Mouse (Mus musculus): ENCODE results near the gene Emp1.
A peak's percentile ranks its signal among the peaks of the same experiment; 100 is the strongest.

The Emp1 gene

DNA sequence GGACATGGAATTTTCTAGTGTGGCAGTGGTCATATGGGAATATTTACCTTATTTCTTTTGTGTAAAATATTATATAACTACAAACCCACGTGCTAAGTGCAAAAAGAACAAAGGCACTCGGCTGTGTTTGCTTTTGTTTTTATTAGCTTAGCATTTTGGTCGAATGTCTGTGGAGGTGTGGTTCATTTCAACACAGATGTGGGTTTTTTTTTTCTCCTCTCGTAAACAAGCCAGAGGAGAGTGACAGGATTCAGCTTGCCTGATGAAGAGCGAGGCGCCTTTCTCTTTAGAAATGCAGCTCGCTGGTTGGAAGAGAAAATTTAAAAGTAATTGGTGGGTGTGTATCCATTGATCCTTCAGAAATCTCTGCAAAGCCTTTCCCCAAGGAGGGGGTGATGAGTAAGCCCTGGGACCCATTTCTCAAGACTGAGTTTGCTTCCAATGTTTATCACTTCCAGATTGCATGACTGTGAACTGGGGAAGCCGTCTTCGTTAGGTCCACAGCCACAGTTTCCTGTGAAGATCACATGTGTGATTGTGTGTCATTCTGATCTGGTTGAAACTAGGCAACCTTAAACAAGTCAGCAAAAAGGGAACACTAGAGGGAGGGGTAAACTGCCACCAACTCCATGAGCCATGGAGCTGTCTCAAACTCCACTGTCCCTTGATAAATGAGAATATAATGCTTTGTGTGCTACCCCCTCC is 1.8 kb downstream of the Emp1 start:
- DNase-seq (ENCODE audit: inconsistent ontology term), result peak; percentile 25

DNA sequence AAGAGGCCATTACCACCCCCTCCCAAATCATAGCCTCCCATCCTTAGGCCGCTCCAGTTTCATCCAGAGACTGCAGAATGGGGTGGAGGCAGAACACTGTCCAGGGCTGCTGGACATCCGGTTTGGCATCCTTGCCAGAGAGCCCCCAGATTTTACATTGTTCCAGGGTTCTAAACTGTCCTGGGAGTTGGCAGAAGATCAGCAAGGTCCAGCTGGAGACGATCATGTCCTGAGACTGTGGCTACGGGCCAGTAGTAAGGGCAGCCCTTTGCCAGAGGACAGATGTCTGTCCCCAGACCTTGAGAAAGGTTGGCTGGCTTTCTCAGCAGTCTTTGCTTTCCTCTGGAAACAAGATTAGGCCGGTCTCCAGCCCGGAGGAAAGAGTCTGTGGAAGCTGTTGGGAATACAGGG is 2.6 kb downstream of the Emp1 start:
- DNase-seq (ENCODE audit: inconsistent ontology term), result peak; percentile 46

DNA sequence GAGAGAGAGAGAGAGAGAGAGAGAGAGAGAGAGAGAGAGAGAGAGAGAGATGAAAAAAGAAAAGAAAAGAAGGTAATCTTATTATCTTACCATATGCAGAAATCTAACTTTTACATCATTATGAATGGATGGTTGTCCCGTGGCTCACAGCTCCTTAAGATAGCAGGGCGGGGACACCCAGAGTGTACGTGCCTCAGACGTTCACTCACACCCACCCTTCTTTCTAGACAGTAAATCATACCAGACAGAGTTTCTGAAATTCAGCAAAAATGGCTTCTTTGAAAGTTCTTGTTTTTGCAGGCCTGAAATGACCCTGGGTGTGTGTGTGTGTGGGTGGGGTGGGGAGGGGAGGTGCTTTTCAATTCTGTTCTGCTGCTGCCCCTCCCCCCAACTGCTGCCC is 3.3 kb downstream of the Emp1 start:
- DNase-seq (ENCODE audit: inconsistent ontology term), result no peak

DNA sequence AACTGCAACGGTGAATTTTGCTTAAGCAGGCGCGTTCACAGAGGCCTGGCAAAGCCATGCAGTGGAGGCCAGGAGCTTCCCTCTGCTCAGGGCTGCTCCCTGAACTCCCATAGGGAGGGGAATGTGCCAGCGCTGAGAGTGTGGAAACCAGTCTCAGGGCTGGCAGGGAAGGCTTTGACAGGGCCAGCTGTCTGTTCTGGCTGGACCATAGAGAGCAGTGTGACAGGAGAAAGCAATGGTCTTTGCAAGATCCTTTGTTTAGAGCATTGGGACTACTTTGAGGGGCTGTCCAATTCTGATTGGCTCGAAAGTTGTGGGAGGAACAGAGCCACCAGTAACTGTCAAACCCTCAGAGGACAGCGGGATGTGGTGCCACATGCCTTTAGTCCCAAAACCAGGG is 5.9 kb downstream of the Emp1 start:
- peak; percentile 26 for DNase-seq (ENCODE audit: inconsistent ontology term)

DNA sequence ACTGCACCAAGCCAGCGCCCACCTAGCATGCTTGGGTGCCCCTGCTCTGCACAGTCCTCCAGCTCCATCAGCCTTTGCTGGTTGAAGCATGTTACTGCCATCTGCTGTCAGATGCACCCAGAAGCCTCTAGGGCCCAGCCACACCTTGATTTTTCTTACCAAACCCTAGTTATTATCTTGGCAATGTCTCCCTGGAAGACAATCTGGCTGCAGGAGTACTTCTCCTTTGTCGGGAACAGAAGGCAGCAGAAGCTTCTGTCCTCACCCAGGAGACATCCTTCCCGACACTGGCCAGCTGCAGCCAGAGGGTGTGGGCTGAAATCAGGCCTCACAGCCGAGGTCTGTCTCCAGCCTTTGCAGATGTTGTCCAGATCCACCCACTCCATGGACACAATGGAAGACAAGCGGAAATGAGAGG is 7.2 kb downstream of the Emp1 start:
- DNase-seq (ENCODE audit: inconsistent ontology term), result no peak

DNA sequence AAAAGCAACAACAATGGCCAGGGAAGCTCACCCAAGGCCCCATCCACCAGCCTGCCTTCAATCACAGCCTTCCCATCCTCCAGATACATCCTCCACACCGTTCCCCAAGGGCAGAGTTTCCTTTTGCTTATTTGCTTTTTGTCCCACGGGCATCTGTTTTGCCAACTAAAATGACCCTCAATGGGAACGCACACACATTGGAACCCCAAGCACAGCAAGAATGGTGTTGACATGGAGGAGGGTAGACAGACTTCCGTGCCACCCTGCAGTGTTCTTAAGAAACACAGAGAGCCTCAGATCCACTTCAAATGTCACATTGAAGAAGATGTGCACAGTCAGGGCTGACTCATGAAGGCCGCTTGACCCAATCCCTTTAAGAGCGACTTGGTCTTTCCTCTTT is 8.6 kb downstream of the Emp1 start:
- no peak for DNase-seq (ENCODE audit: inconsistent ontology term)

DNA sequence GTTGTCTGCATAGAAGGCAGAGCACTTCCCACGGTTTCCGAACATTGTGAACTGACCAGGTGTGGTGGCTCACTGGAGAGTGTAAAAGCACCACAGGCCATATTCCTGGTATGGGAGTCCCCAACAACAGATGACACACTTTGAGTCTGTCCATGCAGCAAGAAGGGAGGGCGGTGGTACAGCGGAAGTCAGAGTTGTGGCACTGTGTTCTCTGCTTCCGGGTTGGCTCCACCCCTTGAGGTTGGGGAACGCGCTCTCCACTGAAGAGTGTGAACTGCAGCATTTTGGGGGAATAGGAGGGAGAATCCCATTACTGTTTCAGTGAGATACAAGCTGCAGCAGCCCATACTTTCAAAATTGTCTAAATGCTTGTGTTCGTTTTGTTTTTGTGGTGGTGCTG is 11.0 kb downstream of the Emp1 start:
- DNase-seq (ENCODE audit: inconsistent ontology term), result no peak

DNA sequence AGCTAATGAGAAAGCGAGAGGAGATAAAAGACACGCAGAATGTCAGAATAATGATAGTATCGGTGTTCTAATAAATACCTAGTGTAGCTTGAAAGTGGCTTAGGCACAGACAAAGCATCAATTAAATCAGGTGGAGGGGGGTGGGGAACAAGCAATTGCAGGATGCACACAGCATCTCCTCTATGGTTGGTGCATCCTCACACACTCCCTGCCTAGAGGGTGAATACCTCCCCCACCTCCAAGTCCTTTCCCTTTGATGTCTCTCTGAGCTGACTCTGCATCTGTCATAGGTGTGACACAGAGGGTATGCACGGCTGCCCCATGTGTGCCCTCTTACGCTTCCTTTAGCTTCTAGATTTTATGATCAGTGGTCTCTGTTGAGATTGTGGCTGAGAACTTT is 13.5 kb downstream of the Emp1 start:
- no peak for DNase-seq (ENCODE audit: inconsistent ontology term)

DNA sequence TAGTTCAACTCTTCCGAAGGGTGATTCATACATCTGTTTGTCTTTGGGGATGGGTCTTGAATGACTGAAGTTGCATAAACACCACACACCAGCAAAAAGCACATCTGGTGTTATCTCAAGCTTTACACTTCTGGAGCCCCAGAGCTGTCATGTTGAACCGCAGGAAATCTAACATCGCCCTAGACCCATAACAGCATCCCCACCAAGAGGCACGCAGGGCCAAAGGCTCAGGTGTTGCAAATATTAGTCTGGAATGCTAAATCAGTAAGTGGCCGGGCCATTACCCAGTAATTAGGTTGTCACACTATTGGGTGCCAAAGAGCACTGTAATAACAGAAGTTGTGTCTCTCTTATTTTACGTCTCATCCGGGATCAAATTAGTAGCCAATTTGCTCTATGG is 13.9 kb downstream of the Emp1 start:
- no peak for DNase-seq (ENCODE audit: inconsistent ontology term)

DNA sequence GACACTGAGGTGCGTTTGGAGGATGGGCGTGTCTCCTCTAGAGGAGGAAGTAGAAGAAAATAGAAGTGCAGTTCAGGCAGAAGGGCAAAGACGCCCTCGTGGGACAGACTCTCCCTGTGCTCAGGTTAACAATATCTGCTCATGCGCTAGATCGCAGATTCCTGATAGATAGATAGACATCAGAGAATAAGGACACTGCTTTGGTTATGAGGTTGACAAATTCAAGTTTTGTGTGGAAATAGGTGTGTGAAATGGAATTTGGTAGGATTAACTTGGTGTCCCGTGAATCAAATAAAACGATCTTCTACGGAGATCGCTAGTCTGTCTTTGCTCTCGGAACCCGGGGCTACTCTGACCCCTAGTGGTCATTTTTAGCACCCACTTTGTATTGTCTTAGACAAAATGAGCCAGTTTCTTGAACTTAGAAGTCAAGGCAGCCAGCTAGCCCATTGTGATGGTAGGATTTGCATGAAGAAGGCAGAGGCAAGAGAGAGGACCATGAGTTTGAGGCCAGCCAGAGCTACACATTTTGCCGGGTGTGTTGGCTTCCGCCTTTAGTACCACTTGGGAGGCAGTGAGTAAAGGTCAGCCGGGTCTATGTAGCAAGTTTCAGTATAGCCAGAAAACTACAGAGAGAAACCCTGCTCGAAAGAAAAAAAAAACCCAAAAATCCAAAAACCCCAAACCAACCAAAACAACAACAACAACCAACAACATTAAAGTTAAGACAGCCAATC is 15.4 kb downstream of the Emp1 start:
- DNase-seq (ENCODE audit: inconsistent ontology term), result peak; percentile 56

DNA sequence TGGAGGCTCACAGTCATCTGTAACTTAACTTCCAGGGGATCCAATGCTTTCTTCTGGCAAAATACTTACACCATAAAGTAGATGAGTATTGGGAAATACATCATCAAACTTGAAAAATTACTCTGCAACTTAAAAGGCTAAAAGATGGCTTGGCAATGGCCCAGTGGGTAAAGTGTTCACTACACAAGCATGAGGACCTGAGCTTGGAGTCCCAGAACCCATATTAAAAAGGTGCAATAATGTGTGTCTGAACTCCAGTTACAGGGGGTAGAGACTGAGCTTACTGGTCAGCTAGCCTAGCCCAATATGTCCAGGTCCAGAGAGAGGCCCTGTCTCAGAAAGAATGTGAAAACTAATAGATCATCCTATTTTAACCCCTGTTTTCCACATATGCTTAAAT is 21.6 kb downstream of the Emp1 start:
- no peak for DNase-seq (ENCODE audit: inconsistent ontology term)

DNA sequence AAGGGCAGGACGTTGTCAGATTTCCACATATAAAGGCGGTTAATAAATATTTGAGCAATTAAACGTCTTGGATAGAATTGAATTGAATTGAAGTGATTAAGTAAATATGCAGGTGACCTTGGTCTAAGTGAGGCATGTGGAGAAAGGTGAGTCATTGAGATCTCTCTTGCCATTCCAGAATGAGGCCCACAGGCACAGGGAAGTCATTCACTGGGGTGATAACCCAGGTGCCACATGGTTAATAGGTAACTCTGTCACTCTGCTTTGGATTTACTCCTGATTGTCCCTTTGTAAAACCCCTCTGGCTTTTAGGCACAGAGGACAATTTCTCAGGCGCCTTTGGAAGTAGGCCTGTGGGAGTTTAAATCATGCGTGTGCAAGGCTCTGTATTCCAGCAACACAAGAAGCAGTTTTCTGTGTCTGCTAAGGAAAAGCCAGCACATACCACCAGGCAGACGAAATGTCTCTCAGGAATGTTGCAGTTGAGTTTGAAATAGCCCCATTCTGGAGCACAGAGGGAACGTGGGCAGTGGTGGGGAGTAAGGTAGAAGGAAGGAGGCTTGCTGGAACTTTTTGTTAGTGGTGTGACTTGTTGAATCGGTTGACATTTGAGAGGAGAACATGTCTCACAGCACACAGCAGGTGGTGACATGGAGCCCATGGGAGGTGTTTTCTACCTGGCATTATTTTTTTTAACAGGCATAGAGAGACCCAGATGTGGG is 23.6 kb downstream of the Emp1 start:
- no peak for DNase-seq (ENCODE audit: inconsistent ontology term)

DNA sequence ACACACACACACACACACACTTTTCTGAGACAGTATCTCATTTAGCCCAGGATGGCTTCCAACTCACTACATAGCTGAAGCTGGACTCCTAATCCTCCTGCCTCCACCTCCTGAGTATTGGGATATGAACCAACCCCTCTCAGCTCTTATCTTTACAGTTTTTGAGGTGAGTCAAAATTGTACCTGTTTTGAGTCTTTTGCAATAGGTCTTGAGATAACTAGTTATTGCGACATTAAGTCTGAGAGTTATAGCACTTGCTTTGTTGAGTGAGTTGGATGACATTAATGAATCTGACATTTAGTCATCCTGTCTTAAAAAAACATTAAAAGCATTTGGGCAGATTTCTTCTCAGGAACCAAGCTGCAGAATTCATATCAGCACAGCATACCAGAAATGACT is 25.3 kb downstream of the Emp1 start:
- DNase-seq (ENCODE audit: inconsistent ontology term), result no peak

DNA sequence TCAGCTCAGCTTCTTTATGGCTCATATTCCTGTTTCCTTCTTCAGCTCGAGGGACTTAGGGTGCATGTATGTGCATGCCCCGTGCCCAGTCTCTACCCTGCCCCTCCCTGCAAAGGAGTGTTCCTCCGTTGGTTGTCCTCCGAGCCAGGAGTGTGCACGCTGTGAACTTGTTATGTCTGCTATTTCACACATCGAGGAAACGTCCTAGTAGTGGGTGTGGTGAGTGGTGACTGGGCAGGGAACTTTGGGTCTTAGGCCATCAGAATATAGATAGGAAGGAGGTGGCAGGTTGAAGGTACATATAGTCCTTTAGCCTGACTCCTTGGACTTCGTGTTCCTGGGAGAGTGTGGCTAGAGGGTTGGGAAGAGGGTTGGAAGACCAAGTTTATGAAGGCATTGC is 26.4 kb downstream of the Emp1 start:
- DNase-seq (ENCODE audit: inconsistent ontology term), result no peak

DNA sequence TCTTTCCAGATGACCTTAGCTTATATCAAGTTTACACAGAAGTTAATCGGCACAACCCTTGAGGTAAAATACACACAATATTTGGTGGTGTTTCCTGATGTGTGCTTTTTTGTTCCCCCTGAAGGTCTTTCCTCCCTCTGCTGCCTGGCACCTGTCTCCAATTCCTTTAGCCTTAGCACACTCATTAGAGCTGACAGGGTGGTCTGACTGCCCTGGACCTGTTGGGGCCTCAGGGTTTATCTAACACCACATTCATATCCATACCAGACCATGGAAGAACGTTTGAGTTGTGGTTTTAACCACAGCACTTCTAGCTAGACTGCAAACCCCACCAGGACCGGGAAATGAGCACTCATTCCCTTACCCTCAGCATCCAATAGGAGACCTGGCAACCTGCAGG is 28.1 kb downstream of the Emp1 start:
- no peak for DNase-seq (ENCODE audit: inconsistent ontology term)

DNA sequence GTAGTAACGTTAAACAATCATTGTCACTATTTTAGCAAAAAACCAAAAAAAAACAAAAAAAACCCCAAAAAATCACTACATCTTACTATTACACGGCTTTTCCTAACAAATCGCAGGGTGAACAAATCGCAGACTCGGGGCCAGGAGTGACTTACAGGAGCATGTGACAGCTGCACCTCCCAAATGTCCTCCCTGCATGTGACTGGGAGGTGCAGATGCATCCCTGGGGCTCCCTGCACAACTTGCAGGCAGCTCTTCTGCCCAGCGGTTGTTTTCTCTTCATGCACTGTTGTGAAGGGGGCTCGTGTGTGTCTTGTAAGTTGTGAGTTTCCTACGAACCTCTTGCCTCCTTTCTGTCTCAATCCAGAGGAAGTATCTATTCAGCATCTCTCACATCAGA is 33.0 kb downstream of the Emp1 start:
- DNase-seq (ENCODE audit: inconsistent ontology term), result no peak

DNA sequence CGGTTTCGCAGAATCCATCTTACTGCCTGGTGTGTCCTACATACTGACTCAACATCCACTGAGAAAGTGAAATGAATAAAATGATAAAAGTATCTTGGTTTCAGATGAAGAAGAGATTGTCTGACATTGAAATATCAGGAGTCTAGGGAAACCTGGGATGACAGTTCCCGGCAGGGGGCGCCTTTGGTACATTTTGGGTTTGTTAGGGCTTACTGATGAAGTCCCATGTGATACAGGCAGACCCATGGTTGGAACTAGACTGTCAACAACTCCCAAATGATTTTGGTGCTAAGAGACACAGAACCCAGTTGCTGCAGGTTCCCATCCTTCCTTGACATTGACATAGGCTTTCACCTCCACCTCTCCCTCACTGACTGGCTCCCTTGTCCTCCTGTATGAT is 34.7 kb downstream of the Emp1 start:
- DNase-seq (ENCODE audit: inconsistent ontology term), result no peak

DNA sequence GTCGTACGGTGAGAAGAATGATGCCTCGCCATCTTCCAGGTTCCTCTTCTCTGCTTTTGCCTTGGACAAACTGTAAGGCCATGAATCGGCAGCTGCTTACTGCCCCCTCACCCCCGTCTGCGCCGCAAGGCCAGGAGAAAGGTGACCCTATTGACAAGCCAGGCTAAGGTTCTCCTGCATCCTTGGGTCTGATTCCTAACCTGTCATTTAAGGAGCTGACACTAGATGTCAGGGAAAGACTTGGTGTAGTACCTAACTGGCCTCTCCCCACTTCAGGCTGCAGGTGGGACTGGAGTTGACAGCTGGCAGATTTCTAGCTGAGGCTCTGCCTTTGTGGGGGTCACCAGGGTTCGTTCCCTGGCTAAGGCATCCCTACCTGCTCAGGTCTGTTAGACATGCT is 35.4 kb downstream of the Emp1 start:
- DNase-seq (ENCODE audit: inconsistent ontology term), result no peak

DNA sequence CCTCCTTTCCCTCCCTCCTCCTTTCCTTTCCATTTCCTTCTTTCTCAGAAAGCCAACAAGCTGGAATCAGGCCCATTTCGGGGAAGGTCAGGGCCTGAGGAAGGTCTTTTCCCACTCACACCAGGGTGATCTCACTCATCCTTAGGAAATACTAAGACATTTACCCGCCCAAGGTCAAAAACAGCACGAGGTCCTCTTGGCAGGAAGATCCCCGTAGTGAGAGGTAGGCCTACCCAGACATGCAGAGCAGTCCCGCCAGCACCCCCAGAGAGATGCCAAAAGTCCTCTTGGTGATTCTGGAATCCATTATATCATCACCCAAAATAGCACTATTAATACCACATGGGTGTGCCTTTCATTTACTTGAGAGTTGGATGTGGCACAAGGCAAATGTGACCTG is 36.5 kb downstream of the Emp1 start:
- no peak for DNase-seq (ENCODE audit: inconsistent ontology term)

DNA sequence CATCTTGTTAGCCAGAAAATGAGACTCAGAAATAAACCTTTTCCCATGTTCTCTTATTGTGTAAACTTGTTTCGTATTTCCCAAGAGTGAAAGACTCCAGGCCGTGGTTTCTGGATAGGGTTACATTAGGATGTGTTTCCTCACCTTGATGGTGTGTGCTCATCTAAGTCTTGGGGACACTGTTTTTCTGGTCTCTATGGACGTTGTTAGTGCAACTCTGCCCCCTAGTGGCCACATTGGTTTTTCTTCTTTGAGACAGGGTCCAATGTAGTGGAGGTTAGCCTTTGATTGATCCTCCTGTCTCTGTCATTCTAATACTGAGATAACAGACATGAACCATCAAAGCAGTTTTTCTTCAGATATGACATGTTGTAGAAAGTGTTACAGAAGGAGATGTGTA is 38.0 kb downstream of the Emp1 start:
- DNase-seq (ENCODE audit: inconsistent ontology term), result peak; percentile 24

DNA sequence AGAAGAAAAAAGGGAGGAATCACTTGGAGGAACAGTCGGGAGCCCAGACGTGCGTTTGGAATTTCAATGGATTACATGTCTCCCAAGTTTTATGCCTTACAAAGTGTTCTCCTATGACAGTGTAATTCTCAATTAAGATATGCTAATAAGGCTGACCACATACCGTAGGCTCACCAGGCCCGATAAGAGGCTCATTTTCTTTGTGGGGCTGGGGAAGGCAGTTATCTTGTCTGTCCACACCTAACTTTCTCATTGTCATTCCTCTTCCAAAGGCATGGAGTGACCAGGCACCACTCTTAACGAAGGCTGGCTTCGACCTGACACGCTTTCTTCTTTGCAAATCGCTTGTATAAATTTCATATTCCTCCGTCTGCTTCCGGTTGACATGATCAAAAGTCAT is 42.7 kb downstream of the Emp1 start:
- DNase-seq (ENCODE audit: inconsistent ontology term), result no peak

DNA sequence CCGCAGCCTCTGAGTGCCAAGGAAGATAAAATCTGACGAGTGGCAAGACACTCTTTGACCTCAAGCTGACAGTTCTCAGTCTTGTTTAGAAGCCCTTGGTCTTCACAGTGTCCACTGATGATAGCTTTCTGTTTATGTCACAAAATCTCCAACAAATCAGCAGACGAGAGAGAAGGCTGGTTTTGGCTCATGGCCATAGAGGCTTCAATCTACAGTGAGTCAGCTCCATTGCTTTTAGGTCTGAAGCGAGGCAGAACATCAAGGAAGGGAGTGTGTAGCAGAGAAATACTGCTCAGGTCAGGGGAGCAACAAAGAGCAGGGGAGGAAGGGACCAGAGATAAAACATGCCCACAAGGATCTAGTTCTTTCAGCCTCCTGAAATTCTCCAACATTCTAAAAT is 45.0 kb downstream of the Emp1 start:
- DNase-seq (ENCODE audit: inconsistent ontology term), result no peak

DNA sequence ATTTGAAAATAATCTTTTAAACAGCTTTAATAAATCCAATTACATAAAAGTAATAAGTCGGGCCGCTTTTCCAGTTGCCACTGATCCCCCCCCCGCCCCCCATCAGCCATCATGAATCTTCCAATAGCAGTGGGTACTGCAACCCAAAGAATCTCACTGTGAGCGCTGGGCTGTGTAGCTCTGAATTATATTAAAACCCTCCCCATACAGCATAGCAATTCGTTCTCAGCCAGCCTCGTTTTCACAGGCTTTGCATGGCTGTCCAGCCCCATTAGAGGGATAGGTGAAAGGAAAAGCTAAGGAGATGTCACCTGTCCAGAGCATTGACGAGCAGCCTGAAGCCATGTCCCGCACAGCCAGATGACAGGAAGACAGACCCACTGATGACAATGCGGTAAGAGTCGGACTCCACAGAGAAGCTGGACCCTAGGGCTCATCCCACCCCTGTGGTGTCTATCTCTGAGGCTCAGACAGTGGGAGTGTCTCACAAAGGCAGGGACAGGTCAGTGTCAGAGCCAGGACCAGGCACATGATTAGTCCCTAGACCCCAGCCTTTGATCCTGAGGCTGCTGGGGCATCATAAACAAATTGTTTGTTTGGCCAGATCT is 49.5 kb downstream of the Emp1 start:
- DNase-seq (ENCODE audit: inconsistent ontology term), result no peak
